Mouse (Mus musculus) MEL-GATA-1-ER (cell line): ENCODE data around the gene Rac1.
A peak's percentile ranks its signal among the peaks of the same experiment; 100 is the strongest.

ENCODE experiments used
- DNase-seq: peaks from one replicate; pipeline ENCODE4 v3.0.0-alpha.2; 2012; ENCODE audit warnings: low read depth; ENCODE audit errors: extremely low read depth

Rac1 gene

DNA sequence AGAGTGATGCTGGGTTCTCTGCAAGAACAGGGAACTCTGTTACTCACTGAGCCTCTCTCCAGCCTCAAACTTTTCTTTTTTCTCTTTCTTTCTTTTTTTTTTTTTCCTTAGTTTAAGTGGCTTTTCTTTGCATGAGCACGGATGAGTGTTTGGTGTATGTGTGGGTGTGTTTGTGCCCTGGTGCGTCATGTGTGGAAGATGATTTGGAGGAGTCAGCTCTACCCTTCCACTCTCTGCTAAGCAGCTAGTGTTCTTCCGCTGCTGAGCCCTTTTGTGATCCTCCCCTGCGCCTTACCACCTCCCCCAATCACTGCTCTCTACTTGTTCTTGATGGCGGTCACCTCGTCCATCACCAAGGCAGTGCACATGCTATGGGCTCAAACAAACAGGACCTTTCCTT lies 32.1 kb downstream of the Rac1 start:
- DNase-seq, result no peak

DNA sequence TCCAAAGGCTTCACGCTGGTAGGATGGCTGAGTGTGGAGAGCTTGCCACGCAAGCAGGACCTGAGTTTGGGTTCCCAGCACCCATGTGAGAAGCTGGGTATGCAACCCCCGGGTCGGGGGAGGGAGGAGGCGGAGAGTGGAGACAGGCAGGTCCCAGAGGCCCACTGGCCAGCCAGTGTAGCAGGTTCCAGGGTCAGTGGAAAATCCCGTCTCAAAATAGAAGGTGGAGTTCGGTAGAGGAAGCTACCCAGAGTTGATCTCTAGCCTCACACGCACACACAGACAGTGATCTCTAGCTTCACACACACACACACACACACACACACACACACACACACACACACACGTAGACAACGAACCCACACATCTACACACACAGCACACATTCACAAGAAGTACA lies 34.7 kb downstream of the Rac1 start:
- DNase-seq, result no peak

DNA sequence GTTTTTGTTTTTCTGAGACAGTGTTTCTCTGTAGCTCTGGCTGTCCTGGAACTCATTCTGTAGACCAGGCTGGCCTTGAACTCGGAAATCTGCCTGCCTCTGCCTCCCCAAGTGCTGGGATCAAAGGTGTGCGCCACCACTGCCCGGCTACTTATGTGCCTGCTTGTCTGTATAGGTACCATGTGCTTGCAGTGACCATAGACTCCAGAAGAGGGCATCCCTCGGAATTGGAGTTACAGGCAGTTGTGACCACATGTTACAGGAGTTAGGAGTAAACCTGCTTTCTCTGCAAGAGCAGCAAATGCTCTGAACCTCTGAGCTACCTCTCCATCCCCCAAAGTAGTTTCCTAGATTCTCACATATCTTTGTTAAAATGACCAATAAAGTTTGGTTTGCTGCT lies 36.1 kb downstream of the Rac1 start:
- DNase-seq, result no peak

DNA sequence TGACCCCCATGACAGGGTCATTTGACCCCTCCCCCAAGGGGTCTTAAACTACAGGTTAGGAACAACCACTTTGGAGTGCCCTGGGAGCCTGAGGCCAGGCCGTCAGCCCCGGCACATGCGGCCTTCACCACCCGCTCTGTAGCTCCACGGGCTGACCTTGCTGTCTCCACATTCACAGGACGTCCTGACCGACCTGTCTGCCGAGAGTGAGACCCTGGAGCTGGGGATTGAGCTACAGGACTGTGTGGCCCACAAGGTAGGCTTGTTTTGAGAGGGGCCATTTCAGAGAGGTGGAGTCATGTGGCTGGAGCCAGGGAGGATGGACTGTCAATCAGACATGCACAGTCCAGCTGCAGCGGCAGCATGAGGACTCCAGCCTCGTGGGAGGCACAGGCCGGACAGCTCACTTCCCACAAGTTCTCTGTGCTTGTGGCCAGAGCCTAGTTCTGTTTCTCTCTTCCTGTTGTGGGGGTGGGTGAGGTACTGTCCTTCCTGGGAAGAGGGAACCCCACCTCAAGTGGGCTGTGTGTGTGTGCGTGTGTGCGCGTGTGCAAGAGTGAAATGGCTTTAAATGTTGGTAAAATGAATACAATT lies 38.0 kb downstream of the Rac1 start:
- no peak for DNase-seq

DNA sequence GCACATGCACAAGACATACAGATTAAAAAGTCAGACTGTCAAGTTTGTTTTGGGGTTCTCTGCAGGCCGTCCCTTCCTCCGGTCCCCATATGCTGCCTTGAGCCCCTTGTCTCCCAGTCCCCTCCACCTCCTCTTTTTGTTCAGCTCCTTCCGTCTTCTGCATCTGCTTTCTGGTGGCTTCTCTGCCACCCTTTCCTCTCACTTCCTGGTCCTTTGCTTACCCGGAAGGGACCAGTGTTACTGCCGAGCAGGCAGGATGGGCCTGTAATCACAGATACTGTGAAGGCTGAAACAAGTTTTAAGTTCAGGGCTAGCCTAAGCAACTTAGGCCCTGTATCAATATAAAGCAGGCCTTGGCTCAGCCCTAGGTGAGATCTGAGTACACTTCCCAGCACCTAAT lies 39.8 kb downstream of the Rac1 start:
- DNase-seq, result no peak

DNA sequence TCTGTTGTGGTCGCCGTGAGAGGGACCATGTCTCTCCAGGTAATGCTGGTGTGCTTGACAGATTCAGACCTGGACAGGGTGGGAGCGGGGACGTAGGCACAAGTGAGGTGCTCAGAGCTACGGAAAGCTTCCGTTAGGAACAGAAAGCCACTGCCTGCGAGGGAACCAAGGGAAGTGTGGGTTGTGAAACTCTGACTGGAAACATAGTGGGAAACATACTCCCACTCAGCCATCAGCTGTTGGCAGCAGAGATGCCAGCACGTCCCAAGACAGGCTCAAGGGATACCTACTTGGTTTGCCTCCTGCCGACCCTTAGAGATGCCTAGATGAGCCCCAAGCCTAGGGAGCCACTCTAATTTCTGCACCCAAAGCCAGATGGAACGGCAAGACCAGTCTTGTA lies 40.6 kb downstream of the Rac1 start:
- DNase-seq, result no peak

DNA sequence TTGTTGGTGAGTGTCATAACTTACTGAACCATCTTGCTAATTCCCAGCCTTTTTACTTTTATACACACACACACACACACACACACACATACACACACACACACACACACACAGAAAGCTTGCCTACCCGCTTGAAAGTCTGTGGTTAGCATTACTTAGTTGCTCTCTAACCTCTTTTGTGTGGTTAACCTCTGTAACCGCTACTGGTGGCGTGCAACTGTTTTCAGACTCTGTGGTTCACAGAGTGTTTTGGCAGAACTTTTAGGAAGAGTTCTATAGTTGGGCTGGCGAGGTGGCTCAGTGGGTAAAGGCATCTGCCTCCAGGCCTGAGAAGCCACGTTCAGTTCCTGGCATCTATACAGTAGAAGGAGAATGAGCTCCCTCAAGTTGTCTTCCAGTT lies 42.9 kb downstream of the Rac1 start:
- no peak for DNase-seq

DNA sequence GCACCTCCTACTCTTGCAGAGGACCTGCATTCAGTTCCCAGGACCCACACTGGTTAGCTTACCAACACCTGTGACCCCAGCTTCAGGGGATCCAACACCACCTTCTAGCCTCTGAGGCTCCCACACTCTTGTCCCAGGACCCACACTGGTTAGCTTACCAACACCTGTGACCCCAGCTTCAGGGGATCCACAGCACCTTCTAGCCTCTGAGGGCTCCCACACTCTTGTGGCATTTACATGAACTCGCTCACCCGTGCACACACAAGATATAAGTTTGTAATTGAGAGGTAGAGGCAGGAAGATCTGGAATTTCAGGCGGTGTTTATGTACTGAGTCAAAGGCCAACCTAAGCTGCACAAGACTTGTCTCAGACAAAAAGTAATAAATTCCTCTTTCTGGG lies 49.9 kb downstream of the Rac1 start:
- DNase-seq, result no peak

DNA sequence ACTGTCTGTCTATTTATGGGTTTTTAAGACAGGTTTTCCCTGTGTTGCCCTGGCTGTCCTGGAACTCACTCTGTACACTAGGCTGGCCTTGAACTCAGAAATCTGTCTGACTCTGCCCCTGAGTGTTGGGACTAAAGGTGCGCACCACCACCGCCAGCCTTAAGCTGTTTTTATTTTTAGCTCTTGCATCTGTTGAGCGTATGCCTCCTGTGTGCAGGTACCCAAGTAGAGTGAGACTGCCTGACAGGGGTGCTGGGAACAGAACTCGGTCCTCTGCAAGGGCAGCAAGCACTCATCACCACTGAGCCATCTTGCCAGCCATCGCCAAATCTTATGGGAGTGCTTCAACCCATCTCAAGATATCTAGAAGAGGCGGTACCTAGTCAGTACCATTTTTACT lies 51.8 kb downstream of the Rac1 start:
- DNase-seq, result no peak

DNA sequence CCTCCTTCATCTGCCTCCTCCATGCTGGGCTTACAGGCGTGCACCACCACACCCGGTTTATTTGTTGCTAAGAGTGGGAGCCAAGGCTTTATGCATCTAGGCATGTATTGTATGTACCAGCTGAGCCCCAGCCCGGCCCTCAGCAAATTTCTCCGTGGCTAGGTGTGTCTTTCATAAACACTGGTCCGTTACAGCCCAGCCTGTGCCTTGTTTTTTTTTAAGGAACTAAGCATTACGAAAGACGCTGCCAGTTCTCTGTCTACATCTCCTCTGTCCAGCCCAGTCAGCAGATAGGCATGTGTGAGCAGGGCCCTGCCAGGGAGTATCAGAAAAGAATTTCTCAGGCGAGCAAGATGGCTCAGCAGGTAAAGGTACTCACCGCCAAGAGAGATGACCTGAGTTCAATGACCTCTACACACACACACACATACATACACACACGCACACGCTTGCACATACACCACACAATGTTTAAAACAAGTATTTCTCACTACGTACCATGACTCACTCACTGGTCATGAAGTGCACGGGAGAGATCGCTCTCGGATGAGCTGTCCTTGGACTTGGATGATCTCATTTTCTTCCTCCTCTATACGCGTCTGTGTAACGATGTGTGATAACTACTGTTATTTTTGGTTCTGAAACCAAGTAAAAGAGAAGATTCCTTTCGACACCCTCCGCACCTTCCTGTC lies 52.5 kb downstream of the Rac1 start:
- DNase-seq, result no peak

DNA sequence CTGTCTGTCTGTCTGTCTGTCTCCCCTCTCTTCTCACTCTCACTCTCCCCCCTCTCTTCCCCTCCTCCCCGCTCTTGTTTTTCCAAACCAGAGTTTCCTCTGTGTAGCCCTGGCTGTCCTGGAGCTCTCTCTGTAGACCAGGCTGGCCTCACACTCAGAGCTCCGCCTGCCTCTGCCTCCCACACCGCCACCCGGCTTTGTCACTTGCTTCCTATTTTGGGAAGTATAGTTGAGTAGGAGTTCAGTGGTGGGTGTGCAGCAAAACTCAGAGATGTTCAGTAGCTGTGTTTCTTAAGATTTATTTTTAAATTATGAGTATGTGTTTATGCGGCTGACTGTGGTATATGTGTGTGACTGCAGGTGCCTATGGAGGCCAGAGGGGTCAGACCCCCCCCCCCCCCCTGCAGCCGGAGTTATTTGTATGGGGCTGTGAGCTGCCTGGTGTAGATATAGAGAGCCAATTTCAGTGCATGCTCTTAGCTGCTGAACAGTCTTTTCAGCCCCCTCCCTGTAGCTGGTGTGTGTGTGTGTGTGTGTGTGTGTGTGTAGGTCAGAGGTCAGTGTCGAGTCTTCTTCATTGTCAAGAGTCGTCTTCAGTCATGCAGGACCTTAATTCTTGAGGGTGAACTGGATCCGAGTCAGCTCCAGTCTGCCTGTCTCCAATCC lies 55.8 kb downstream of the Rac1 start:
- no peak for DNase-seq

DNA sequence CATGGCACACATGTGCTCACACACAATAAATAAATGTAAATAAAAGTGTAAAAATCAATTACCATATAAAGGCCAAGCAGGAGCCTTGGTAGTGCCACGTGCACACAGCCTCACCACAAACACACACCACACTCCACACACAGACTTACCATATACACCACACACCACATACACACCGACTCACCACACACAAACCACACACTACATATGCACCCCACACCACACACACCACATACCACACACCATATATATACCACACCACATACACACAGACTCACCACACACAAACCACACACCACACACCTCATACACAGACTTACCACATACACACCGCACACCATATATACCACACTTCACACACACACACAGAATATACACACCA lies 56.7 kb downstream of the Rac1 start:
- DNase-seq, result no peak

DNA sequence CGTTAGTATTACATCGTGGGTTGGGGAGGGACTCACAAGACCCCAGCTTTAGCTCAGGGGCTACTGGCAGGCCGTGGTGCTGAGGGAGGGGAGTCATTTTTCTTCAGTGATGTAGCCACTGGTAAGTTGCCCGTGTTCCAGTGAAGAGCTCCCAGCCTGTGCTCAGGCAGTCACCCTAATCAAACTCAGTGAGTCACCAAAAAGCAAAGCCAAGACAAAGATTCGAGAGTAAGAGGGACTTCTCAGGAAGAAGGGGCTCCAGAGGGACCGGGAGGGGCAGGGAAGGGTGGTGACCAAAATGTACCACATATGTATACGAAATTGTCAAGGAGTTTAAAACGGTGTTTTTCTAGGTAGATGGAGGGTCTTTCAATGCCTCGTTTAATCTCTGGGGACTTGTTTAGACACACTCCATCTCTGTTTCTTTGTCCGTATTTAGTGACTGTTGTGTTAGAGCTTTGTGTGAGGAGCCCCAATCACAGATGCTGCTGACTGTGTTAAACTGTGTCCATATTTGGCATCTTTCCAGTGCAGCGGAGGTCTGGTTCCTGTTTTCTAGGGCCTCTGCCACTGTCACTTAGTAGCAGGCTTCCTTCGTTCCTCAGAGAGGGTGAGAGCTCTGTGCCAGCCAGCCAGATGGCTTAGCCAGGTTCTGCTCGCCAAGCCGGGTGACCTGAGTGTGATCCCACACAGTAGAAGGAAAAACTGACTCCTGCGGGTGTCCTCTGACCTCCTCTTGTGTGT lies 57.2 kb downstream of the Rac1 start:
- peak; percentile 89 for DNase-seq

DNA sequence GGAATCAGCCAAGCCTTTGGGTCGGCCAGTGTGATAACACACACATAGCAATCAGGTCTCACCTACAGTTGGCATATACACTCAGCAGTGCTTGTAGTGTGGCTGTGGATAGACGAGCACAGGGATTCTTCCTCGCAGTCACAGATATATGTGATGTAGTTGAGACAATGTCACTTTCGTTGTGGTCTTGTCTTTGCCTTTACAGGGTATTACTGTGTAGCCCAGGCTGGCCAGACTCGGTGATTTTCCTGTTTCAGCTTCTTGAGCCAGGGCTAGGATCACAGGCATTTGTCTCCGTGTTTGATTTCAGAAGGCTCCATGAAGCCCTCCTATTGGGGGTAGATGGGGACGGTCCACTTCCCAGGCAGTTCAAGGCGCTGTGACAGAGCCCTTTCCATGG lies 58.2 kb downstream of the Rac1 start:
- no peak for DNase-seq

DNA sequence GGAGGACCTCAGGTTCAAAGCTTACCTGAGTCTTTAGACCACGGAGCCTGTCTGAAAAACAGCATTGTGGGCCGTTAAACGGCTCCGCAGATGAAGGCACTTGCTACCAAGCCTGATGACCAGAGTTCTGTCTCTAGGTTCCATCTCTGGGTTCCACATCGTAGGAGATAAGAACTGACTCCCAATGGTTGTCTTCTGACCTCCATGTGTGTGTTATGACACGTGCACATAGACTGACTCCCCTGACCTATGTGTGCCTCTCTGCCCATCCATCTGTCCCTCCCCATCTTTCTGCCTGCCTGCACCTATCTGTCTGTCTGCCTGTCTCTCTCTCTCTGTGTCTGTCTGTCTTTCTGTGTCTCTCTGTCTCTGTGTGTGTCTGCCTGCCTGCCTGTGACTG lies 59.9 kb downstream of the Rac1 start:
- no peak for DNase-seq

DNA sequence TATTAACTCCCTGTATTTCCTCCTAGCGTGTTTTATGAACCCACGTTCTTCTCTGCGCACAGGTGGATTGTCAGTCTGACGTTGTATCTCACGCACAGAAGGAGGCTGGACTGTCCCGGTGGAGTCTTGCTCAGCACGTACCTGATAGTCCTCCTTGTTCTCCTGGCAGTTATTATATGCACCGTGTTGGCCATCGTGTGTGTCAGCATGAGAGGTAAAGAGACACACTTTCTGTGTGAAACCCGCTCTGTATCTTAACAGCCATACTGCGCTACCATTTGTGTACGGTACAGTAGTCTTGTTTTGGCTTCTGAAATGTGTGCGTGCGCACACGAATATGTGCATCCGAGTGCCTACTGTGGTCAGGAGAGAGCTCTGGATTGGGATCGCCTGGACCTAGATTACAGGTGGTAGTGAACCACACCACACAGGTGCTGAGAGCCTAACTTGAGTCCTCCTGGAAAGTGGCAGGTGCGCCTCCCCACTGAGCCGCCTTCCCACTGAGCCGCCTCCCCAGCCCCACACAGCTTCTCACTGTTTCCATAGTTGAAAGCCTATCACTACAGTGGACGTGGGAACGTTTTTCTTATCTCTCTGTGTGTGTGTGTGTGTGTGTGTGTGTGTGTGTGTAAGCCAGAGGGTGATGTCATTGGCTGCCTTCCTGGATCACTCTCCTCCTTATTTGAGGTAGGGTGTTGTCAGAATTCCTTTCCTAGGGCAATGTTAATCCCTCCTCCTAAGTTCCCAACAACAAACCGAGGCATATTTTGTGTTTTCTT lies 60.8 kb downstream of the Rac1 start:
- DNase-seq, result no peak

DNA sequence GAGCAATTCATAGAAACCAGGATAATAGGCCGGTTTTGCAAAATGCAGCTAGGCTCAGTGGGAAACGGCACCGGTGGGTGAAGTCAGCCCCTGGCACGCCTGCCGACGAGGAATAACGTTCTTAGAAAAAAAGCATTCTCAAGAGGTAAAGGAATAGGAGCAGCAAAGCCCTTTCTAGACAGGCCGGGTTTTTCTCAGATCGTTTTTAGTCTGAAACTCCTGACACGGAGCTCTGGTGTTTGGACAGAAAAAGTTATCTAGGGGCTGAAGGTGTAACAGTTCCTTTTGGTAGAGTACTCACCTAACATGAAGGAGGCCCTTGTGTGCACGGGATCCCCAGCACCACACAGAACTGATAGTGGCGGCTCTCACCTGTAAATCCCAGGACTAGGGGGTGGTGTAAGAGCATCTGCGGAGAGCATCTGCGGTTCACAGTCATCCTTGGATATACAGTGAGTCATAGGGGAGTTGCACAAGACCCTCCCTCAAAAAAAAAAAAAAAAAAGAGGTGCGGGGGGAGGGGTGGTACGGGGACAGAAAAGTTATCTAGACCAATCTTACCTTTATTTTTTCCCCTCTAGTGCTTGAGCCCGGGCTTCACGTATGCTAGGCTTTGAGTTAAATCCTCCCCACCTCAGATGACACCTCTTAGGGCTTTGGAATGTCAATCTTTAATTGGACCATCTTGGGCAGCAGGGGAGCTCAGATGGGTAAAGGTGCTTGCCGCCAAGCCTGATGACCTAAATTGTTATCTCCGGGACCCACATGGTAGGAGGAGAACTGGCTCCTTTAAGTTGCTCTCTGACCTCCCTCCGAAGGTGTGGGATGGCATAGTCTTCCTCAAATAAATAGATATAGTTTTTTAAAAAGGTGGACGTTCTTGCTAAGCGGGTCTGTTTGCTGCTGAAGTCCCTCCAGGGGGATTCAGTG lies 62.4 kb downstream of the Rac1 start:
- no peak for DNase-seq

DNA sequence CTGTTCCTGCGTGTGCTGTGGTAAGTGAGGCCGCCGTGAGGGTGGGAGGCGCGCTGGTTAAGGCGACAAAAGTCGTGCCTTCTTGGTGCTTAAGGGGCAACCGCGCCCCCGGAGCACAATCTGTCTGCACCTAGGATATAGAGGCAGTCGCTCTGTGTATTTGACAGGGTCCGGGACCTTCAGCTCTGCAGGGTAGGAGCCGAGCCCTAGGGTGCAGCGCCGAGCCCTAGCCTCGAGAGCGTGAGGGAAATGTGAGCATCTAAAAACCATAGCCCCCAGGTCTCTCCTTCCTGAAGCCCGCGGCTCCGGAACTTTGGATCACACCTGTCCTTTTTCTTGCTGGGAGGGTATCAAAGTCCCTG lies 63.1 kb downstream of the Rac1 start:
- DNase-seq, result no peak

DNA sequence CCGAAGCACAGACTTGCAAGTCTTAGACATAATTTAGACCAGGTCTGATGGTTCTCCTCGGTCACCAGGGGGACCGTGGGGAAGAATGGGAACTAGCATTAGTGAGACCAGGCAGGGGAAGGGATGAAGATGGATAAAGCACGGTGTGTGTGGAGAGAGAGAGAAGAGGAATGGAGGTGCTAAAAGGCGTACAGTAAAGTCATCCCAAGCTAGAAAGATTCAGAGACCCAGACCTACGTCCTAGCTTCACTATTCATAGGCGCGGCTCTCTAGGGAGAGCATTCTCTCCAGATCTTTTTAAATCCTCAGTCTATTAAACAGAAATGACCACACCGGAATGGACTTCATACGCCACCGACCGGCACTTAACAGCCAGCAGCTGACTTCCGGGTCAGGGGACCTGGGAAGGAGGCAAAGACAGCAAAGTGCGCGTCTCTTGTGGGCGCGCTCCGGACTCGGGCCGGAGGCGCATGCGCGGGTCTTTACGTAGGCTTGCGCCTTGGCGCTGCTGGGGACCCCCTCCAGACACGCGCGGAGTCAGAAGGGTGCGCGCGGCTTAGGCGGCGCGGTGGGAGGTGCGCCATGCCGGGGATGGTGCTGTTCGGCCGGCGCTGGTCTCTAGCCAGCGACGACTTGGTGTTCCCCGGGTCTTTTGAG lies 63.6 kb downstream of the Rac1 start, which contains the start of gene Daglb:
Gene Daglb, plus strand, starts transcription at position 485 of the 657 bp plus-strand sequence.
- peak; percentile 67 for DNase-seq

DNA sequence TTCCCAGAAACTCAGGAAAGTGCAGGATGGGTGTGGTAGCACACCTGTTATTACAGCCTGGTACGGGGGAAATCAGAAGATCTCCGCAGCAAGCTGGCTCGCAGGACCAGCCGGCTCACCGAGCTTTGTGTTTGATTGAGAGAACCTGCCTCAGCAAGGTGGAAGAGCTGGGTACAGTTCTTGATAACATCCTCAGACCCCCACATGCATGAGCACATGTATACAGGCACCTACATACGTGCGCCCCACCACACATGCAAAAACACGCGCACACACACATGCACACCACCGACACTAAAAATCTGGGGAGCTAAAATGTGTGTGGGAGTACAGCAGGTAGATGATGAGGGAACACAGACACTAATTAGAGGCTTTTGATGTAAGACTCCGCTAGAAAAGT lies 64.2 kb downstream of the Rac1 start:
- DNase-seq, result no peak
